Mouse (Mus musculus) neural tube, embryonic 14.5 days (tissue): ENCODE data around the gene Rnps1. TPM values are rescaled to one million over a fixed set of nuclear protein-coding genes. Genes with fewer than 3 reads are reported as not detected.

Source experiments
- ATAC-seq: fragments of 200-750 bp; cut with Nextera tagmentation; 2 replicates; pipeline ENCODE4 v1.8.0; 2017; ENCODE audit warnings: low read depth, mild to moderate bottlenecking, moderate TSS enrichment, moderate library complexity
- H3K27ac ChIP-seq: fragments of 300-500 bp; sonication (generic); 2 replicates; pipeline ENCODE4 v1.5.1; 2014; ENCODE audit warnings: low read depth, mild to moderate bottlenecking, control low read depth, low read length, moderate library complexity, mixed read lengths
- H3K27me3 ChIP-seq: fragments of 300-500 bp; sonication (generic); 2 replicates; pipeline ENCODE4 v1.6.1; 2014; ENCODE audit warnings: low read length; ENCODE audit not compliant: control insufficient read depth, insufficient read depth
- H3K36me3 ChIP-seq: fragments of 300-500 bp; sonication (generic); 2 replicates; pipeline ENCODE4 v1.6.1; 2014; ENCODE audit warnings: low read length, mixed read lengths; ENCODE audit not compliant: control insufficient read depth, insufficient read depth
- H3K4me1 ChIP-seq: fragments of 300-500 bp; sonication (generic); 2 replicates; pipeline ENCODE4 v1.6.1; 2014; ENCODE audit warnings: low read length; ENCODE audit not compliant: control insufficient read depth, insufficient read depth
- H3K4me2 ChIP-seq: fragments of 300-500 bp; sonication (generic); 2 replicates; pipeline ENCODE4 v1.6.1; 2014; ENCODE audit warnings: mild to moderate bottlenecking, low read depth, low read length, control low read depth
- H3K4me3 ChIP-seq: fragments of 300-500 bp; sonication (generic); 2 replicates; pipeline ENCODE4 v1.5.1; 2014; ENCODE audit warnings: low read depth, low read length, control low read depth, mixed read lengths
- H3K9ac ChIP-seq: fragments of 300-500 bp; sonication (generic); replicated peaks from 2 replicates; pipeline ENCODE4 v1.6.1; 2014; ENCODE audit warnings: low read depth, mild to moderate bottlenecking, control low read depth, low read length, mixed read lengths
- H3K9me3 ChIP-seq: fragments of 300-500 bp; sonication (generic); 2 replicates; pipeline ENCODE4 v1.6.1; 2016; ENCODE audit warnings: low read length; ENCODE audit not compliant: control insufficient read depth
- WGBS: fragments of 180-500 bp; shearing (Covaris S2); extraction: QIAGEN DNeasy Blood & Tissue Kit; methylation state at CpG from one replicate; pipeline ENCODE4 v1.1.7; 2014; 5-methylcytosine and 5-hydroxymethylcytosine counted together
- polyA plus RNA-seq: library from polyadenylated mRNA; unstranded; fragments of >200 nt; fragmentation: Nextera tagmentation; extraction: Ambion mirVana; gene quantifications from 2 replicates; pipeline ENCODE4 v1.2.1, GENCODE M21; 2014

The Rnps1 gene
- polyA plus RNA-seq, result 285 and 287 TPM in 2 replicates

- Histone ChIP-seq H3K4me2 (peak within 1 kb of the TSS; percentile 93), H3K27me3 (no peaks in the 10 kb centered on the region), H3K27ac (peak within 1 kb of the TSS; percentile 92), H3K4me1 (peaks cover 20% of the 10 kb centered on the region; the same call in 1 of the 2 replicates), H3K9me3 (no peaks in the 10 kb centered on the region), H3K36me3 (peaks cover 19% of the 10 kb centered on the region), H3K9ac (peak within 1 kb of the TSS; percentile 94), H3K4me3 (peak within 1 kb of the TSS; percentile 91)
- under 1% methylated on average over 64 of the region's 64 CpGs for WGBS
- ATAC-seq, result peak; percentile 97
Observed at GRCm38 (mm10) chr17:24414230-24414976, at the start of gene Rnps1. TSS of gene Rnps1 (plus strand) at chr17:24414565.

DNA sequence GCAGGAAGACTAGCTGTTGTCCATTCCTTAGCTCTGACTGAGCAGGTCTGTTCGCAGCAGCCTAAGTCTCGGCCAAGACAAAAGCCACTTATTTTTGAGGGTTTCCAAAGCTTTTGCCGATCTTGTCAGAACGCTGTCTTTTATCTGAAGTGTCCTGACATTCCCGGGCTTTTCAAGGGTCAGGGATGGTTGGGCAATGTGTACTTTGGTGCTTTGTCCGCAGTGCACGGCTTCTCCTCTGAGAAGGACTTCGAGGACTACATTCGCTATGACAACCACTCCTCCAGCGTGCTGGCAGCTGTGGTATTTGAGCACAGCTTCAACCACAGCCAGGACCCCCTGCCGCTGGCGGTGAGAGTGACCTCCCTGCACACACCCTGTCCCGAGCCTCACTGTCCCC lies 48.5 kb upstream of the Rnps1 start:
- Histone ChIP-seq H3K27me3 (no peaks in the 10 kb centered on the region), H3K9me3 (no peaks in the 10 kb centered on the region), H3K4me2 (no peak overlapping the region), H3K36me3 (peaks cover 33% of the 10 kb centered on the region), H3K4me1 (no peaks in the 10 kb centered on the region), H3K27ac (no peak overlapping the region), H3K4me3 (no peak overlapping the region), H3K9ac (no peak overlapping the region)
- 52% methylated on average over 13 of the region's 13 CpGs for WGBS
- no peak for ATAC-seq

GRCm38 (mm10) chr17:24375094-24375712 lies 39.2 kb upstream of the Rnps1 start:
- Histone ChIP-seq H3K4me3 (no peak overlapping the region), H3K36me3 (peaks cover 46% of the 10 kb centered on the region), H3K4me1 (no peaks in the 10 kb centered on the region), H3K9me3 (no peaks in the 10 kb centered on the region), H3K4me2 (no peak overlapping the region), H3K27me3 (no peaks in the 10 kb centered on the region), H3K9ac (no peak overlapping the region), H3K27ac (no peak overlapping the region)
- WGBS, result 82% methylated on average over 4 of the region's 5 CpGs
- ATAC-seq, result no peak

DNA sequence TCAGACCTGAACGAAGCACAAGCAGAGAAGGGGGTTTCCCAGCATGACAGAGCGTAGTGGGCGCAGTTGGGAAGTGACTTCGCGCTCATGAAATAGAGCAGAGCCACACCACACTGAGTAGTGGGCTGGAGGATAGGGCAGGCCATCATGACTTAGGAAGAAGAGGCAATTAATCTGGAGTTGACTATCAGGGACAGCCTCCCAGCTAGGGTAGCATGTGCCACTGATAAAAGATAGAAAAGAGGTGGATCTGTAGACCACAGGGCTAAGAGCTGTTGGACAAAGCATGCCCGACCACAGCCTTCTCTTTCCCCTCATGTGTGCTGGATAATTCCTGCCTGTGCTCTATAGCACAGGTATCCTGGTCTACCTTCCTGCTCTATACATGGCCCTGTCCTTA lies 38.5 kb upstream of the Rnps1 start:
- Histone ChIP-seq H3K9ac (no peak overlapping the region), H3K27me3 (no peaks in the 10 kb centered on the region), H3K4me1 (no peaks in the 10 kb centered on the region), H3K27ac (no peak overlapping the region), H3K36me3 (peaks cover 50% of the 10 kb centered on the region), H3K9me3 (no peaks in the 10 kb centered on the region), H3K4me2 (no peak overlapping the region), H3K4me3 (no peak overlapping the region)
- WGBS, result 92% methylated on average over 6 of the region's 6 CpGs
- no peak for ATAC-seq

DNA sequence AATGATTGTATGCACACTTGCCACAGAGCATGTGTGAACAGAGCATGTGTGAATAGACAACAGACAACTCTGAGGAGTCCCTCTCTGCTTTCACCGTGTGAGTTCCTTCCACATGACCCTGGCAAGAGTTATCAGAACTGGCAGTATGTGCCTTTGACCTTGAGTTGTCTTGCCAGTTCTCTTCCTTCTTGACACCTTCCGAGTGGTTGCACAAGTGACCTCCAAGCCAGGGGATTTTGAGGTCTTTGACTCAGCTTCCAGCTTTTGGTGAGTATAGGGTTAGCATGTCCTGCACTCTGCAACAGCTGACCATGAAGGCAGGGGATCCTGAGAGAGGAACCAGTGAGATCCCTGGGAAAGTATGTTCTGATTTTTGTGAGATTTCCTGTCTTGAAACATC lies 35.9 kb upstream of the Rnps1 start:
- Histone ChIP-seq H3K9me3 (no peaks in the 10 kb centered on the region), H3K4me3 (no peak overlapping the region), H3K27me3 (no peaks in the 10 kb centered on the region), H3K4me1 (no peaks in the 10 kb centered on the region), H3K36me3 (peaks cover 50% of the 10 kb centered on the region), H3K27ac (no peak overlapping the region), H3K9ac (no peak overlapping the region), H3K4me2 (no peak overlapping the region)
- 98% methylated on average over 2 of the region's 2 CpGs for WGBS
- no peak for ATAC-seq

DNA sequence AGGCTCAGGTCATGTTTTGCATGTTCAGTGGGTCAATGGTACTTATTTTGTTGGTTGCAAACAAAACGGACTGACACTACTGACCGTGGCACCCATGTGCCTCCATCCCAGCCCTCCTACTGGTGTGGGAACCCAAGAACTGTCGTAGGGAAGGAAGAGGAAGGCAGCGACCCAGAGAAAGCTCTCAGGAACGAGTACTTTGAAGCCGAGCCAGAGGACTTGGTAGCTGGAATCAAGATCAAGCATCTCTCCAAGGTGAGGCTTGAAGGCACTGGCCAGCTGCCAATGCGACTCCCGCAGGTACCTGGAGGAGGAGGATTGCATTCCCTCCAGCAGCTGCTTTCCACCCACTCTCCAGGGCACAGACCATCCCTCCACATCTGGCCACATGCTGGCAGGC lies 30.6 kb upstream of the Rnps1 start:
- no peaks in the 10 kb centered on the region for H3K27me3 ChIP-seq
- no peaks in the 10 kb centered on the region for H3K9me3 ChIP-seq
- 85% methylated on average over 8 of the region's 8 CpGs for WGBS
- H3K4me1 ChIP-seq, result no peaks in the 10 kb centered on the region
- ATAC-seq, result no peak
- no peak overlapping the region for H3K27ac ChIP-seq
- H3K4me2 ChIP-seq, result no peak overlapping the region
- H3K36me3 ChIP-seq, result peaks cover 62% of the 10 kb centered on the region
- H3K4me3 ChIP-seq, result no peak overlapping the region
- no peak overlapping the region for H3K9ac ChIP-seq

DNA sequence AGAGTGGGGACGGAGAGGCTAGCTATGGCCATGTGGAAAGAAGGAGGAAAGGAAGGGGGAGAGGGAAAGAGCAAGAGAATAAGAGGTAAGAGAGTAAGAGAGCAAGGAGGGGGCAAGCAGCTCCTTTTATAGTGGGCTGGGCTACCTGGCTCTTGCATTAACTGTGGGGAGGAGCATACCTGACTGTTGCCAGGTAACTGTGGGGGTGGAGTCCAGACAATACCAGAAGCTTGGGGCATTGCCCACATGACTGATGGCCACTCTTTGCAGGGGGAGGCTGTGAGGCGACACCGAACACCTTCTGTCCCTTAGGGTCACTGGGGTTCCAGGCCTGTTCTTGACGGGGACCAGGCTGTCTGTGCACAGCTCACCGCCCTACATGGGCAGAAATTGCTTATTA lies 25.7 kb upstream of the Rnps1 start:
- Histone ChIP-seq H3K4me1 (no peaks in the 10 kb centered on the region), H3K9me3 (no peaks in the 10 kb centered on the region), H3K4me2 (no peak overlapping the region), H3K27ac (no peak overlapping the region), H3K9ac (no peak overlapping the region), H3K36me3 (peaks cover 38% of the 10 kb centered on the region), H3K4me3 (no peak overlapping the region), H3K27me3 (no peaks in the 10 kb centered on the region)
- no peak for ATAC-seq
- WGBS, result 82% methylated on average over 5 of the region's 5 CpGs

DNA sequence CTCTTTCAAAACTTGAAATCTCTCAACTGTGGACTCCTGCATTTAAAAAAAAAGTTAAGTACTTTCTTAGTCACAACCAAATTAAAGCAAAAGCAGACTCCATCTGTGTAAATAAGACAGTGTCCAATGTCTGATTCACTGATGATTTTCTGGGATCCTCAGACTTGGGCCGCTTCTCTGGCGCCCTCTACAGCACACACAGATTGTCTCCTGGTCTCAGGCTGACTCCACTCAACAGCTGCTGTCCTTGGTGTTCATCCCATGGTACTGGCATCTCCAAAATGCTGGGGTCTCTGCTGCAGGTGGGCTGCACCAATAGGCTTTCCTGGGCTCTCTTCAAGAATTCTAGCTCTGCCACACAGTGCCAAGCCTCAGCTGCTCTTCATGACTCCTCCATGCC lies 24.5 kb upstream of the Rnps1 start:
- H3K36me3 ChIP-seq, result peaks cover 33% of the 10 kb centered on the region
- no peak for ATAC-seq
- H3K4me3 ChIP-seq, result no peak overlapping the region
- no peak overlapping the region for H3K27ac ChIP-seq
- WGBS, result 7% methylated on average over 2 of the region's 2 CpGs
- no peaks in the 10 kb centered on the region for H3K9me3 ChIP-seq
- H3K9ac ChIP-seq, result no peak overlapping the region
- H3K4me2 ChIP-seq, result no peak overlapping the region
- no peaks in the 10 kb centered on the region for H3K27me3 ChIP-seq
- no peaks in the 10 kb centered on the region for H3K4me1 ChIP-seq

- Histone ChIP-seq H3K9me3 (no peaks in the 10 kb centered on the region), H3K4me2 (no peak overlapping the region), H3K4me1 (no peaks in the 10 kb centered on the region), H3K4me3 (no peak overlapping the region), H3K36me3 (peaks cover 24% of the 10 kb centered on the region), H3K27ac (no peak overlapping the region), H3K27me3 (no peaks in the 10 kb centered on the region), H3K9ac (no peak overlapping the region)
- 66% methylated on average over 8 of the region's 8 CpGs for WGBS
- ATAC-seq, result no peak
Observed at GRCm38 (mm10) chr17:24391149-24391548, 23.2 kb upstream of the Rnps1 start.
